Mouse (Mus musculus) stomach, embryonic 15.5 days (tissue): ENCODE results near the gene Tmem190. TPM values are rescaled to one million over a fixed set of nuclear protein-coding genes. Genes with fewer than 3 reads are reported as not detected.

Source experiments
- ATAC-seq: fragments of 200-750 bp; cut with Nextera tagmentation; 2 replicates; pipeline ENCODE4 v1.8.0; 2017; ENCODE audit warnings: low read depth, moderate number of reproducible peaks, moderate TSS enrichment; ENCODE audit not compliant: insufficient read depth, low FRiP score
- H3K27ac ChIP-seq: fragments of 300-500 bp; sonication (generic); 2 replicates; pipeline ENCODE4 v1.5.1; 2015; ENCODE audit warnings: mild to moderate bottlenecking, inconsistent platforms
- H3K27me3 ChIP-seq: fragments of 300-500 bp; sonication (generic); replicated peaks from 2 replicates; pipeline ENCODE4 v1.6.1; 2015; ENCODE audit warnings: inconsistent platforms
- H3K36me3 ChIP-seq: fragments of 300-500 bp; sonication (generic); 2 replicates; pipeline ENCODE4 v1.6.1; 2015; ENCODE audit warnings: inconsistent platforms
- H3K4me1 ChIP-seq: fragments of 300-500 bp; sonication (generic); 2 replicates; pipeline ENCODE4 v1.6.1; 2015; ENCODE audit warnings: inconsistent platforms
- H3K4me2 ChIP-seq: fragments of 300-500 bp; sonication (generic); 2 replicates; pipeline ENCODE4 v1.6.1; 2015; ENCODE audit warnings: mild to moderate bottlenecking, inconsistent platforms
- H3K4me3 ChIP-seq: fragments of 300-500 bp; sonication (generic); replicated peaks from 2 replicates; pipeline ENCODE4 v1.5.1; 2015; ENCODE audit warnings: inconsistent platforms
- H3K9ac ChIP-seq: fragments of 300-500 bp; sonication (generic); 2 replicates; pipeline ENCODE4 v1.6.1; 2015; ENCODE audit warnings: inconsistent platforms
- H3K9me3 ChIP-seq: fragments of 300-500 bp; sonication (generic); 2 replicates; pipeline ENCODE4 v1.6.1; 2016; ENCODE audit warnings: inconsistent platforms
- WGBS: fragments of 180-500 bp; shearing (Covaris S2); methylation state at CpG from one replicate; pipeline ENCODE4 v1.1.7; 2015; 5-methylcytosine and 5-hydroxymethylcytosine counted together
- polyA plus RNA-seq: library from polyadenylated mRNA; unstranded; fragments of >200 nt; fragmentation: Nextera tagmentation; extraction: Ambion mirVana; gene quantifications from 2 replicates; pipeline ENCODE4 v1.2.1, GENCODE M21; 2015

The Tmem190 gene
- 1.2 and 1.4 TPM in 2 replicates for polyA plus RNA-seq

GRCm38 (mm10) chr7:4782759-4783158 lies at the start of gene Tmem190, which contains the start of gene Il11:
Gene Tmem190 (plus strand): TSS chr7:4782937.
Gene Il11 (minus strand): TSS chr7:4782859.
- Histone ChIP-seq H3K4me2 (no peak within 1 kb of the TSS), H3K9me3 (no peaks in the 10 kb centered on the region), H3K9ac (no peak within 1 kb of the TSS), H3K4me3 (no peak within 1 kb of the TSS), H3K27me3 (peaks cover 20% of the 10 kb centered on the region), H3K36me3 (0 out of 2 replicates have a peak, but pooled peaks cover 3% of the 10 kb centered on the region), H3K27ac (no peak within 1 kb of the TSS), H3K4me1 (peaks cover 13% of the 10 kb centered on the region; the same call in 1 of the 2 replicates)
- 80% methylated on average over 2 of the region's 2 CpGs for WGBS
- ATAC-seq, result no peak

- H3K4me2 ChIP-seq, result no peak overlapping the region
- H3K9me3 ChIP-seq, result no peaks in the 10 kb centered on the region
- no peak overlapping the region for H3K9ac ChIP-seq
- 49% methylated on average over 6 of the region's 6 CpGs for WGBS
- no peaks in the 10 kb centered on the region for H3K36me3 ChIP-seq
- peak; percentile 70 for ATAC-seq
- H3K27me3 ChIP-seq, result no peaks in the 10 kb centered on the region
- H3K27ac ChIP-seq, result no peak overlapping the region
- H3K4me3 ChIP-seq, result no peak overlapping the region
- no peaks in the 10 kb centered on the region for H3K4me1 ChIP-seq
These were observed 49.8 kb upstream of the Tmem190 start for GRCm38 (mm10) chr7:4732968-4733392.

GRCm38 (mm10) chr7:4739041-4739543 lies 43.6 kb upstream of the Tmem190 start:
- peak overlapping the region; percentile 34 for H3K4me3 ChIP-seq
- 52% methylated on average over 10 of the region's 10 CpGs for WGBS
- peak overlapping the region; percentile 56 for H3K4me2 ChIP-seq
- H3K27ac ChIP-seq, result peak overlapping the region; percentile 71
- no peaks in the 10 kb centered on the region for H3K27me3 ChIP-seq
- H3K4me1 ChIP-seq, result peaks cover 29% of the 10 kb centered on the region
- no peak for ATAC-seq
- H3K9ac ChIP-seq, result no peak overlapping the region
- H3K9me3 ChIP-seq, result no peaks in the 10 kb centered on the region
- H3K36me3 ChIP-seq, result no peaks in the 10 kb centered on the region

GRCm38 (mm10) chr7:4739544-4740275 lies 43.0 kb upstream of the Tmem190 start, which contains the start of gene Kmt5c:
Gene Kmt5c (plus strand): TSS chr7:4740115.
- H3K27me3 ChIP-seq, result no peaks in the 10 kb centered on the region
- H3K36me3 ChIP-seq, result no peaks in the 10 kb centered on the region
- H3K9me3 ChIP-seq, result no peaks in the 10 kb centered on the region
- WGBS, result under 1% methylated on average over 37 of the region's 44 CpGs
- peak within 1 kb of the TSS; percentile 87 for H3K27ac ChIP-seq
- peaks cover 29% of the 10 kb centered on the region for H3K4me1 ChIP-seq
- peak within 1 kb of the TSS; percentile 75 for H3K4me3 ChIP-seq
- peak; percentile 95 for ATAC-seq
- H3K4me2 ChIP-seq, result peak within 1 kb of the TSS; percentile 77
- H3K9ac ChIP-seq, result peak within 1 kb of the TSS; percentile 80

GRCm38 (mm10) chr7:4740309-4740727 lies 42.4 kb upstream of the Tmem190 start:
- Histone ChIP-seq H3K27ac (peak overlapping the region; percentile 87), H3K27me3 (no peaks in the 10 kb centered on the region), H3K4me3 (peak overlapping the region; percentile 75), H3K36me3 (no peaks in the 10 kb centered on the region), H3K9ac (peak overlapping the region; percentile 80), H3K9me3 (no peaks in the 10 kb centered on the region), H3K4me2 (peak overlapping the region; percentile 77), H3K4me1 (peaks cover 29% of the 10 kb centered on the region)
- WGBS, result 0% methylated on average over 14 of the region's 14 CpGs
- ATAC-seq, result no peak; the same call in 1 of the 2 replicates

GRCm38 (mm10) chr7:4741151-4741550 lies 41.6 kb upstream of the Tmem190 start:
- H3K36me3 ChIP-seq, result peaks cover 4% of the 10 kb centered on the region
- H3K27me3 ChIP-seq, result no peaks in the 10 kb centered on the region
- 3% methylated on average over 4 of the region's 4 CpGs for WGBS
- peak overlapping the region; percentile 77 for H3K4me2 ChIP-seq
- ATAC-seq, result no peak
- H3K4me1 ChIP-seq, result peaks cover 29% of the 10 kb centered on the region
- peak overlapping the region; percentile 80; the same call in 1 of the 2 replicates for H3K9ac ChIP-seq
- H3K4me3 ChIP-seq, result peak overlapping the region; percentile 75
- no peaks in the 10 kb centered on the region for H3K9me3 ChIP-seq
- H3K27ac ChIP-seq, result peak overlapping the region; percentile 87

- WGBS, result 69% methylated on average over 21 of the region's 21 CpGs
- Histone ChIP-seq H3K36me3 (peaks cover 11% of the 10 kb centered on the region), H3K4me3 (peak overlapping the region; percentile 75), H3K4me2 (peak overlapping the region; percentile 77), H3K9ac (no peak overlapping the region), H3K4me1 (peaks cover 29% of the 10 kb centered on the region), H3K27ac (peak overlapping the region; percentile 87; the same call in 1 of the 2 replicates), H3K27me3 (no peaks in the 10 kb centered on the region), H3K9me3 (no peaks in the 10 kb centered on the region)
- ATAC-seq, result no peak
These were observed 40.9 kb upstream of the Tmem190 start for GRCm38 (mm10) chr7:4741672-4742481.

- no peaks in the 10 kb centered on the region for H3K27me3 ChIP-seq
- H3K9me3 ChIP-seq, result no peaks in the 10 kb centered on the region
- WGBS, result 67% methylated on average over 6 of the region's 6 CpGs
- H3K36me3 ChIP-seq, result peaks cover 14% of the 10 kb centered on the region
- H3K27ac ChIP-seq, result no peak overlapping the region
- peaks cover 29% of the 10 kb centered on the region for H3K4me1 ChIP-seq
- H3K9ac ChIP-seq, result no peak overlapping the region
- peak overlapping the region; percentile 17; the same call in 1 of the 2 replicates for H3K4me2 ChIP-seq
- no peak overlapping the region for H3K4me3 ChIP-seq
- no peak for ATAC-seq
These were observed 40.3 kb upstream of the Tmem190 start for GRCm38 (mm10) chr7:4742482-4742819.

GRCm38 (mm10) chr7:4743354-4743753 lies 39.4 kb upstream of the Tmem190 start:
- Histone ChIP-seq H3K36me3 (peaks cover 14% of the 10 kb centered on the region), H3K4me1 (peaks cover 29% of the 10 kb centered on the region), H3K4me2 (peak overlapping the region; percentile 17; the same call in 1 of the 2 replicates), H3K4me3 (no peak overlapping the region), H3K27me3 (no peaks in the 10 kb centered on the region), H3K9ac (no peak overlapping the region), H3K9me3 (no peaks in the 10 kb centered on the region), H3K27ac (no peak overlapping the region)
- no peak for ATAC-seq
- 48% methylated on average over 2 of the region's 2 CpGs for WGBS

GRCm38 (mm10) chr7:4744886-4745285 lies 37.9 kb upstream of the Tmem190 start:
- WGBS, result 90% methylated on average over 6 of the region's 6 CpGs
- ATAC-seq, result no peak
- H3K4me3 ChIP-seq, result no peak overlapping the region
- peaks cover 23% of the 10 kb centered on the region for H3K4me1 ChIP-seq
- peaks cover 14% of the 10 kb centered on the region for H3K36me3 ChIP-seq
- H3K27ac ChIP-seq, result no peak overlapping the region
- H3K27me3 ChIP-seq, result no peaks in the 10 kb centered on the region
- no peaks in the 10 kb centered on the region for H3K9me3 ChIP-seq
- no peak overlapping the region for H3K9ac ChIP-seq
- no peak overlapping the region for H3K4me2 ChIP-seq

GRCm38 (mm10) chr7:4746326-4746980 lies 36.3 kb upstream of the Tmem190 start:
- Histone ChIP-seq H3K4me2 (no peak overlapping the region), H3K4me3 (no peak overlapping the region), H3K9ac (no peak overlapping the region), H3K36me3 (peaks cover 14% of the 10 kb centered on the region), H3K27me3 (no peaks in the 10 kb centered on the region), H3K9me3 (no peaks in the 10 kb centered on the region), H3K27ac (no peak overlapping the region), H3K4me1 (peaks cover 21% of the 10 kb centered on the region)
- no peak for ATAC-seq
- WGBS, result 85% methylated on average over 22 of the region's 22 CpGs
